Mouse (Mus musculus) olfactory bulb, adult 2 months (tissue): ENCODE results near the gene Ptprn2. TPM values are rescaled to one million over a fixed set of nuclear protein-coding genes. Genes with fewer than 3 reads are reported as not detected.
A peak's percentile ranks its signal among the peaks of the same experiment; 100 is the strongest.
"Not testable (repeated sequence)": the region's sequence is repeated elsewhere in the genome, so short reads cannot be mapped to it uniquely, and the experiment has no call there.

Experiments
- H3K27ac ChIP-seq: fragments of 200-500 bp; 2 replicates; pipeline ENCODE4 v1.5.1; 2012; ENCODE audit warnings: low read depth, low read length; ENCODE audit not compliant: insufficient read depth
- H3K4me1 ChIP-seq: fragments of 200-500 bp; 2 replicates; pipeline ENCODE4 v1.6.1; 2012; ENCODE audit warnings: low read length; ENCODE audit not compliant: control insufficient read depth, insufficient read depth
- H3K4me3 ChIP-seq: fragments of 200-500 bp; 2 replicates; pipeline ENCODE4 v1.5.1; 2012; ENCODE audit warnings: mild to moderate bottlenecking, low read depth, low read length, moderate library complexity; ENCODE audit not compliant: insufficient read depth
- CTCF ChIP-seq: fragments of 200-500 bp; IDR thresholded peaks from 2 replicates; pipeline ENCODE4 v1.5.1; 2012; ENCODE audit warnings: low read depth, mild to moderate bottlenecking, low read length, moderate library complexity; ENCODE audit not compliant: insufficient read depth
- POLR2A ChIP-seq: fragments of 200-500 bp; IDR thresholded peaks from 2 replicates; pipeline ENCODE4 v1.6.1; 2012; ENCODE audit warnings: mild to moderate bottlenecking, low read depth, low read length, moderate library complexity; ENCODE audit not compliant: insufficient read depth
- WGBS: fragments of 180-500 bp; shearing (Covaris S2); methylation state at CpG from one replicate; pipeline ENCODE4 v1.1.7; 2018; 5-methylcytosine and 5-hydroxymethylcytosine counted together
- polyA plus RNA-seq: library from polyadenylated mRNA; stranded (reverse); fragments of >200 nt; gene quantifications from 2 replicates; pipeline ENCODE4 v1.2.4, GENCODE M21; 2012; ENCODE audit warnings: low replicate concordance; ENCODE audit not compliant: missing spikeins, insufficient read depth, insufficient read length

Ptprn2 gene
- polyA plus RNA-seq, 1 experiment, result not detected

DNA sequence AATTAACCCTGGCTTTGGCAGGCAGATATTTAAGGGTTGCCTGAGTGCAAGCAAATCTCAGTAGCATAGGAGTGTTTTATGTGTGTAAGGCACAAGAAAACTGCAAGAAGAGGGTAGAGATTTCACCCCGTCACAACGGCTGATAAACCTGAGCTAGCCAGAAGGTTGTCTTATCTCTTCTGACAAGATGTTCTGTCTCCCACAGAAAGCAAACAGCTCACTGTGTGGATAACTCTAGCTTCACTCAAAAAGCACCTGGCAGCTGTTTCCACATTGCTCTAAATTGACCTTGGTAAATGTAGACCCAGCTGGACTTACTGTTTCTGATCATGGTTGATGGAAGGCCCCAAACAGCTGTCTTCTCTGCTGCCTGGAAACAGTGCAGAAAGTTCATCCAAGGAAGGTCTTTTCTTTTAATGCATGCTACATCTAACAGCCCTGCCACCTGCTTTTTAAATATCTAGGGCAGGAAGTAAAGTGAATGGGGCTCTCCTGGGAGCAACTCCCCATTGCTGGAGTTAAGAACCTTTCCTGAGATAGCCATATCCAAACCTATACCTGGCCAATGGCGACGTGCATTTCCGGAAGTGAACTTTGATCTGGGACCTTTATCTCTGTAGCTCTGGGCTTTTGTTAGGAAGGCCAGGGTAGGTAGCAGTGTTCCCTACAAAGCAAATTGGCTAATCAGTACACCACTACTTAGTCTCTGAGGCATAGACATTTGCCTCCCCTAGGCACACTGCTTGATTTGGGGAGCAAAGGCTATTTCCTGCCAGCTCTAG lies 5.2 kb downstream of the Ptprn2 start:
- Histone ChIP-seq H3K4me3 (no peak overlapping the region), H3K4me1 (peaks cover 18% of the 10 kb centered on the region), H3K27ac (no peak overlapping the region)
- TF ChIP-seq POLR2A (no peak), CTCF (no peak)
- WGBS, result 93% methylated on average over 5 of the region's 5 CpGs

DNA sequence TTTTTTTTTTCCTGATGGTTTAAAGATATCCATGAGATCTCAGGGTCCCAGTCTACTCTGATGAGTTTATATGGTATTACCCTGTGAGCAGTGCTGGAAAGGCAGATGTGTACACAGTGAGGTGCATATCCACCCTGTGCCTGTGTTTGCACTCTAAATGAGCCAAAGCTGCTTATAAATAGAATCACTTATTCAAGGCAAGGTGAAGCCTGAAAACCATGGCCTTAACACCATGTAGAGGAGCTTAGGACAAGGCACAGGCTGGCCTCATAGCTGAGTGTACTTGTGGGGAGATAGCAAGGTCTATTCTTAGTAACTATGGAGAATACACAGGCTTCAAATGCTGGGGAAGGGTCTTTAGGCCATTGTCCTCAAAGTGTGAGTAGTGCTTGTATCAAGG lies 13.1 kb downstream of the Ptprn2 start:
- H3K4me3 ChIP-seq, result no peak overlapping the region
- H3K4me1 ChIP-seq, result 0 out of 2 replicates have a peak, but pooled peaks cover 3% of the 10 kb centered on the region
- TF ChIP-seq POLR2A (no peak), CTCF (no peak)
- no peak overlapping the region for H3K27ac ChIP-seq

DNA sequence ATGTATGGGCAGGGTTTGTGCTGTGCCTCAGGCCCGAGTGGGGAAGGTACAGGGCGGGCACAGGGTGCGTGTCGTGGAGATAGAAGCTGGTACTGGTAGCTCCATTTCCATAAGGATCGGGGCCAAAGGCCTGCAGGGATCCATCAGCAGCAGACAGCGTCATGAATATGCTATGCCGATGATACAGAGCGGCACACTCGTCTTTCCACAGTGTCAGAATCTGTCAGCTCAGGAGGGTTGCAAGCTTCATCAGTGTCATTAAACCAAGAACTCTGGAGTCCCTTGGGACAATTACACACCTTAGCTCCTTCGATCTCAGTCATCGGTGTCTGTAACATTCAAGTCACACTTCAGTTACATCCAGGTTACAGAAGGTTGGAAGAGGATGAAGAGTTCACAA lies 15.1 kb downstream of the Ptprn2 start:
- TF ChIP-seq CTCF (no peak), POLR2A (no peak)
- 0 out of 2 replicates have a peak, but pooled peaks cover 3% of the 10 kb centered on the region for H3K4me1 ChIP-seq
- no peak overlapping the region for H3K4me3 ChIP-seq
- WGBS, result 89% methylated on average over 11 of the region's 11 CpGs
- H3K27ac ChIP-seq, result no peak overlapping the region

DNA sequence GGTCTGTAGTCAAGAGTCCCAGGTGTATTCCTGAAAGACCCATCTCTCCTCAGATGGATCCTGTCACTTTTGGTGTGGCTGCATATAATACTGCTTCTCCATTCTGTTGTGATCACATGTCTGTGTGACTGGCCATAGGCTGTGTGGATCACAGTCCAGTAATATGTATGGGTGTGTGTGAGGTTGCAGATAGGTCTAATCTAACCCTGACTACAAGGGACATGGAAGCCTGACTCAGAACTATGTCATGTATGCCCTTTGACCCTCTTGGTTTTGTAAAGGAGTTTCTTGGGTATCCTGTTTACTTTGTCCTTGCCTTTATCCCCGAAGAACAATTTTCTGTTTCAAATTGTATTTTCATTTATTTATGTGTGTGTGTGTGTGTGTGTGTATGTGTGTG lies 27.0 kb downstream of the Ptprn2 start:
- H3K4me3 ChIP-seq, result no peak overlapping the region
- WGBS, result 85% methylated on average over 1 of the region's 1 CpGs
- TF ChIP-seq POLR2A (no peak), CTCF (no peak)
- peaks cover 7% of the 10 kb centered on the region for H3K4me1 ChIP-seq
- H3K27ac ChIP-seq, result no peak overlapping the region

DNA sequence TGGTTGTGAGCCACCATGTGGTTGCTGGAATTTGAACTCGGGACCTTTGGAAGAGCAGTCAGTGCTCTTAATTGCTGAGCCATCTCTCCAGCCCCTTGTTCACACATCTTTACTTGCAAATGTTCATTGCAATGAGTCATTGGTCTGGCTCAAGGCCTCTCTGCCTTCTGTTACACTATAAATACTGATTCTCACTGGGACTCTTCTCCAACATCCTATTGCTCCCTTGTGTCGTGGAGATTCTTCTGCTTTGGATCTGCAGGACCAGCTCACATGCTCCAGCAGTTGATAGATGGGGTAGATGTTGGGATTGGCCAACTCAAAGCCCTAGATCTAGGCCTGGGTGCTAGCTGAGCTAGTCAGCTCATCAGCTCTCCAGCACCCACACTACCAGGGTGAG lies 28.3 kb downstream of the Ptprn2 start:
- not testable (repeated sequence) for H3K4me3 ChIP-seq, H3K4me1 ChIP-seq, H3K27ac ChIP-seq
- 55% methylated on average over 2 of the region's 2 CpGs for WGBS

DNA sequence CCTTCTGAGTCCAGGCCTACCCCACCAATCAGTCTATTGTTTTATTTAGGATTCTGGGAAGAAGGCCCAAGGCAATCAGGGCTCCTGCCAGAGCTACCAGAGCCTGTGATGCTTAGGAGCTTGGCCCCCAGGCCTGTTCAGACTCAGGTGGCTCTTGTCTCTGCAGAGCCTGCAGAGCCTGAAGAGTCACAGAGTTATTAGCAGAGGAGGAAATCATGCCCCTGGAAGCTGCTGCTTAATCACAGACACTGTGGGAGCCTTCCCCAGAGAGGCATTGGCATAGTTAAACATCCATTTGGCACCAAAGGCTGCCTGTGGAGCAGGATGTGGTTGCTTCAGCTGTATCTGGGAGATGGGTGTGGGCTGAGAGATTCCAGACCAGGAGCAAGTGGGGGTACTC lies 30.3 kb downstream of the Ptprn2 start:
- TF ChIP-seq CTCF, result no peak
- TF ChIP-seq POLR2A, result no peak

DNA sequence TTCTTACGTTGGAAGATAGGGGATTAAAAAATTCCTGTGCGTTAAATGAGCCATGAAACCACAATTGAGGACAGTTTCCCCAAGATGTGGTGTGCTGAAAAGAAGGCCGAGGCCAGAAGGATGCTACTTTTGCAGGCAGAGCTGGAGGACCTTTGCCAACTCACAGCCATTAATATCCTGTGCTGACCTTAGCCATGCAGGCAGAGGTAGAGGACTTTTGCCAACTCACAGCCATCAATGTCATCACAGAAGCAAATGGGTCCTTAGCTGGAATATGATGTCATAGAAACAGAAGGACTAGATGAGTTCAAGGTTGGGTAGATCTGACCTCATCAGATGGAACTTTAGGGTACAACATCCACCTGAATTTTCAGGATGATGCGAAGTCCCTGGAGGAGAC lies 43.3 kb downstream of the Ptprn2 start:
- Histone ChIP-seq H3K4me3 (no peak overlapping the region), H3K4me1 (no peaks in the 10 kb centered on the region), H3K27ac (no peak overlapping the region)
- TF ChIP-seq CTCF, result no peak
- 84% methylated on average over 4 of the region's 4 CpGs for WGBS

More for the DNA sequence above, 30.3 kb downstream of the Ptprn2 start:
- H3K4me1 ChIP-seq, result peaks cover 7% of the 10 kb centered on the region
- peak overlapping the region; percentile 73 for H3K27ac ChIP-seq
- no peak overlapping the region for H3K4me3 ChIP-seq

DNA sequence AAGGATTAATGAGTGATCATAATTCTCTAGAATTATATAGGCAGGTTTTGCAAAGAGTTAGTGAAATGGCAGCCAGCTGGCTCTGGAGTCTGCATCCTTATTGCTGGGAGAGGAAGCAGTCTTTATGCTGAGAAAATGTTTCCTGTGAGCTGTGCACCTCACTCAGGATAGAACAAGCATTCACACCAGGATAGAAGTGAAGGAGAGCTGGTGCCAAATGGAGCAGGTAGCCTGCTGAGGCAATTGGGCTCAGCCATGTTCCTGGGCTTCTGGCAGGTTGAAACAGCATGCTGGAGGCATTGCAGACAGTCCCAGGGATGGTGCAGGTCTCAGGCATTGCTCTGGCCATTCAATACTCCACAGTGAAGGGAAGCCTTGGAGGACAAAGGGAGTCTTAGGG lies 47.8 kb downstream of the Ptprn2 start:
- Histone ChIP-seq H3K27ac (no peak overlapping the region), H3K4me3 (no peak overlapping the region), H3K4me1 (peaks cover 2% of the 10 kb centered on the region; the same call in 1 of the 2 replicates)
- TF ChIP-seq CTCF, result no peak
- TF ChIP-seq POLR2A, result no peak

DNA sequence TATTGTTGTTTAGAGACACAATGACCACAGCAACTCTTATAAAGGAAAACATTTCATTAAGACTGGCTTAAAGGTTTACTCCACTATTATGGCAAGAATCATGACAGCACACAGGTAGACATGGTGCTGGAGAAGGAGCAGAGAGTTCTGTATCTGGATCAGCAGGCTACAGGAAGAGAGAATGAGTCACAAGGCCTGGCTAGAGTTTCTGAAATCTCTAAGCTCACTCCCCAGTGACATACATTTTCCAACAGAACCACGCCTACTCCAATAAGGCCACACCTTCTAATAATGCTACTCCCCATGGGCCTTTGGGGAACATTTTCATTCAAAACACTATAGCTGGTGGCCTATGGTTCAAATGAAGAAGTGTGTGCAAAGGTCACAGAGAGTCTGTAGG lies 53.8 kb downstream of the Ptprn2 start:
- H3K27ac ChIP-seq, result no peak overlapping the region
- peaks cover 2% of the 10 kb centered on the region; the same call in 1 of the 2 replicates for H3K4me1 ChIP-seq
- 90% methylated on average over 1 of the region's 1 CpGs for WGBS
- H3K4me3 ChIP-seq, result no peak overlapping the region
- TF ChIP-seq CTCF (no peak), POLR2A (no peak)

DNA sequence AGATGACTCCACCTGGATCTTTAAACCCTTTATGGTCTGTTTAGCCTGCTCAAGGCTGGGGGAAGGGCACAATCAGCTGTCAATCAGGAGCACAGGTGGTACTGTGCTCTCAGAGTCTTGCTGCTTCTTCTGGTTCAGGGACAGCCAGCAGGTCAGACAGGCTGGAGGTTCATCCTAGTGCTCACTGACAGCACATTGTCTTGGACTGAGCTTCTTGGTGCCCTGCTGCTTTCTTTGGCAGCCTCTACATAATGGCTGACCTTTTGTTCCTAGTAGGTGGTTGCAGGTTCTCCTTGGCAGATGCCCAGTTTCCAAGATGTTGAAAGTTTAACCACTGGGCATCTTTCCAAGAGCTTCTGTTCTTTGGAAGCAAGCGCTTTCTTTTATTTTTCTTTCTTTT lies 55.1 kb downstream of the Ptprn2 start:
- Histone ChIP-seq H3K4me1 (peaks cover 2% of the 10 kb centered on the region; the same call in 1 of the 2 replicates), H3K27ac (no peak overlapping the region), H3K4me3 (no peak overlapping the region)
- WGBS, result 69% methylated on average over 1 of the region's 1 CpGs
- TF ChIP-seq POLR2A, result no peak
- no peak for TF ChIP-seq CTCF
